Comparison of ENCODE assay signal across 9 mouse cellular contexts in genomic region chr12:85879631-85880314, GRCm38 (mm10). TPM values are rescaled to one million over a fixed set of nuclear protein-coding genes. Genes with fewer than 3 reads are reported as not detected.
DNase-seq lines count a peak whose midpoint lies in the region; ATAC-seq lines count a peak whose summit lies in the region.
"Had no signal": no experiment of that assay in that cellular context is flagged by ENCODE, and none has a peak within 500 bp of the region (broad histone marks: within the 10 kb centered on the region; RNA-seq: fewer than 3 reads in every experiment).

No protein-coding gene starts in this region.

- no peaks in the 10 kb centered on the region for H3K4me1 ChIP-seq in midbrain, embryonic 14.5 days (ENCODE audit: control insufficient read depth, insufficient read depth, low read length)
- H3K4me1 ChIP-seq in midbrain, embryonic 11.5 days (ENCODE audit: control insufficient read depth, insufficient read depth, low read length), result no peaks in the 10 kb centered on the region
- no peaks in the 10 kb centered on the region for H3K4me1 ChIP-seq in intestine, embryonic 16.5 days (ENCODE audit: control insufficient read depth, insufficient read depth, low read length)
- H3K4me1 ChIP-seq: neural tube, embryonic 12.5 days had no signal

- H3K36me3 ChIP-seq in midbrain, embryonic 14.5 days (ENCODE audit: control insufficient read depth, insufficient read depth, low read length), result peaks cover 14% of the 10 kb centered on the region
- no peaks in the 10 kb centered on the region; the same call in 1 of the 2 replicates for H3K36me3 ChIP-seq in midbrain, embryonic 11.5 days (ENCODE audit: control insufficient read depth, insufficient read depth, low read length)
- H3K36me3 ChIP-seq in intestine, embryonic 16.5 days (ENCODE audit: control insufficient read depth, insufficient read depth, low read length), result no peaks in the 10 kb centered on the region; the same call in 1 of the 2 replicates

- 82% methylated on average over 8 of the region's 8 CpGs for WGBS in midbrain, embryonic 14.5 days
- 83% methylated on average over 8 of the region's 8 CpGs for WGBS in midbrain, embryonic 11.5 days
- WGBS in intestine, embryonic 16.5 days, result 64% methylated on average over 8 of the region's 8 CpGs

- no peak for ATAC-seq in midbrain, embryonic 14.5 days (ENCODE audit: low FRiP score, low TSS enrichment)
- no peak for ATAC-seq in midbrain, embryonic 11.5 days (ENCODE audit: low FRiP score)
- ATAC-seq in intestine, embryonic 16.5 days, result peak; percentile 40; the same call in 1 of the 2 replicates

- 0 out of 2 replicates have a peak overlapping the region, but pooled peaks have one; percentile 5 for H3K27ac ChIP-seq in midbrain, embryonic 14.5 days (replicated peaks; ENCODE audit: low read depth, low read length)
- H3K27ac ChIP-seq in midbrain, embryonic 11.5 days (ENCODE audit: low read depth, low read length), result no peak overlapping the region
- H3K27ac ChIP-seq in intestine, embryonic 16.5 days (ENCODE audit: low read length), result peak overlapping the region; percentile 24; the same call in 1 of the 2 replicates
- H3K27ac ChIP-seq: neural tube, embryonic 12.5 days had no signal

- DNase-seq in adrenal gland, postnatal 14 days, result peak; percentile 14
- no peak for DNase-seq in adrenal gland, postnatal 4 days (ENCODE audit: low spot score in 2 of 2)
- DNase-seq in midbrain, embryonic 14.5 days, result peak; percentile 37
- no peak for DNase-seq in midbrain, embryonic 11.5 days (ENCODE audit: low spot score, missing footprints)
- DNase-seq in lung, postnatal 14 days, result peak; percentile 49
- DNase-seq in thymus, postnatal 36 days, result no peak
- no peak for DNase-seq in embryo, embryonic 9.5 days (ENCODE audit: extremely low spot score)

- no peaks in the 10 kb centered on the region for H3K9me3 ChIP-seq in midbrain, embryonic 14.5 days (ENCODE audit: control insufficient read depth, low read length)
- H3K9me3 ChIP-seq in midbrain, embryonic 11.5 days (ENCODE audit: control insufficient read depth, low read length), result no peaks in the 10 kb centered on the region
- no peaks in the 10 kb centered on the region for H3K9me3 ChIP-seq in intestine, embryonic 16.5 days (ENCODE audit: control insufficient read depth, low read length)
- H3K9me3 ChIP-seq: neural tube, embryonic 12.5 days had no signal

- no peak overlapping the region for H3K4me2 ChIP-seq in midbrain, embryonic 14.5 days (ENCODE audit: low read length)
- H3K4me2 ChIP-seq in midbrain, embryonic 11.5 days, result no peak overlapping the region
- no peak overlapping the region for H3K4me2 ChIP-seq in intestine, embryonic 16.5 days (ENCODE audit: low read depth, low read length)
- H3K4me2 ChIP-seq: neural tube, embryonic 12.5 days had no signal

- H3K27me3 ChIP-seq in midbrain, embryonic 14.5 days (ENCODE audit: control insufficient read depth, insufficient read depth, low read length), result no peaks in the 10 kb centered on the region
- H3K27me3 ChIP-seq in midbrain, embryonic 11.5 days (ENCODE audit: control insufficient read depth, insufficient read depth, low read length), result no peaks in the 10 kb centered on the region
- no peaks in the 10 kb centered on the region for H3K27me3 ChIP-seq in intestine, embryonic 16.5 days (replicated peaks; ENCODE audit: control insufficient read depth, insufficient read depth, low read length)
- H3K27me3 ChIP-seq: neural tube, embryonic 12.5 days had no signal

- no peak overlapping the region for H3K9ac ChIP-seq in midbrain, embryonic 14.5 days (replicated peaks; ENCODE audit: low read length)
- H3K9ac ChIP-seq in midbrain, embryonic 11.5 days (ENCODE audit: low read length), result no peak overlapping the region
- H3K9ac ChIP-seq in intestine, embryonic 16.5 days (ENCODE audit: low read depth, low read length), result no peak overlapping the region
- H3K9ac ChIP-seq: neural tube, embryonic 12.5 days had no signal

- H3K4me3 ChIP-seq in midbrain, embryonic 14.5 days (replicated peaks; ENCODE audit: low read depth, low read length), result no peak overlapping the region
- no peak overlapping the region for H3K4me3 ChIP-seq in midbrain, embryonic 11.5 days (ENCODE audit: low read depth, low read length)
- no peak overlapping the region for H3K4me3 ChIP-seq in intestine, embryonic 16.5 days (ENCODE audit: low read length)
- H3K4me3 ChIP-seq: neural tube, embryonic 12.5 days had no signal

RNA-seq across cellular contexts. Expression of gene Ttll5, which starts 55.3 kb away (rescaled TPM):
- 18.0 and 21.9 TPM in 2 replicates for total RNA-seq in adrenal gland, postnatal 14 days (2021)
- 10 to 100 TPM; 23.2 to 23.6 TPM for total RNA-seq in adrenal gland, postnatal 4 days (2021)
- 11.9 and 16.1 TPM in 2 replicates for polyA plus RNA-seq in midbrain, embryonic 14.5 days (2014; fragmentation: Nextera tagmentation; extraction: Ambion mirVana)
- 15.7 and 18.7 TPM in 2 replicates for polyA plus RNA-seq in midbrain, embryonic 11.5 days (2014; fragmentation: Nextera tagmentation; extraction: Ambion mirVana)
- 8.2 and 10.3 TPM in 2 replicates for polyA plus RNA-seq in intestine, embryonic 16.5 days (2015; fragmentation: Nextera tagmentation; extraction: Ambion mirVana)

RNA-seq across cellular contexts. Expression of gene Erg28, which starts 55.4 kb away (rescaled TPM):
- 28.5 and 29.1 TPM in 2 replicates for total RNA-seq in adrenal gland, postnatal 14 days (2021)
- 10 to 100 TPM; 41.3 to 44.4 TPM for total RNA-seq in adrenal gland, postnatal 4 days (2021)
- 84.8 and 111 TPM in 2 replicates for polyA plus RNA-seq in midbrain, embryonic 14.5 days (2014; fragmentation: Nextera tagmentation; extraction: Ambion mirVana)
- 105 and 113 TPM in 2 replicates for polyA plus RNA-seq in midbrain, embryonic 11.5 days (2014; fragmentation: Nextera tagmentation; extraction: Ambion mirVana)
- polyA plus RNA-seq in intestine, embryonic 16.5 days (2015; fragmentation: Nextera tagmentation; extraction: Ambion mirVana), result 163 TPM in 2 replicates

Comparison
In these comparisons a context has a peak if more than half of its experiments do, and no peak if none do; other contexts are left out.
1. DNase-seq: peak in adrenal gland, postnatal 14 days (single experiment), midbrain, embryonic 14.5 days (single experiment) and lung, postnatal 14 days (single experiment); none in adrenal gland, postnatal 4 days (0 of 2), midbrain, embryonic 11.5 days (single experiment), thymus, postnatal 36 days (0 of 2) and embryo, embryonic 9.5 days (single experiment).